Mouse (Mus musculus) heart, embryonic 16.5 days (tissue): ENCODE results near the gene Tmem94. TPM values are rescaled to one million over a fixed set of nuclear protein-coding genes. Genes with fewer than 3 reads are reported as not detected.

Experiments
- microRNA-seq: library from miRNA; unstranded; fragments of <30 nt; microRNA quantifications from one replicate; pipeline ENCODE4, GENCODE M21; 2017
- polyA plus RNA-seq: library from polyadenylated mRNA; unstranded; fragments of >200 nt; fragmentation: Nextera tagmentation; extraction: Ambion mirVana; gene quantifications from 2 replicates; pipeline ENCODE4 v1.2.1, GENCODE M21; 2015

Tmem94 gene
- polyA plus RNA-seq, 1 experiment from 2014 or later: 36.8 TPM

Small RNA genes lying within 50 kb of the gene (microRNA-seq; reads per million reads assigned to microRNA genes)
- 0.79 reads per million for gene Mir5621

Other genes with a start within 250 kb of the Tmem94 start
- 556 and 599 TPM in 2 replicates for gene Sumo2, start 229.2 kb upstream of the Tmem94 start, polyA plus RNA-seq
- 107 and 117 TPM in 2 replicates for gene Nup85, start 201.0 kb upstream of the Tmem94 start, polyA plus RNA-seq
- 84.4 and 86.2 TPM in 2 replicates for gene Mrps7, start 161.5 kb upstream of the Tmem94 start, polyA plus RNA-seq
- gene Gga3, start 161.4 kb upstream of the Tmem94 start, polyA plus RNA-seq: 15.4 and 18.8 TPM in 2 replicates
- gene Mif4gd, start 152.5 kb upstream of the Tmem94 start, polyA plus RNA-seq: 41.5 and 42.0 TPM in 2 replicates
- 55.7 and 58.1 TPM in 2 replicates for gene Slc25a19, start 137.1 kb upstream of the Tmem94 start, polyA plus RNA-seq
- gene Grb2, start 56.8 kb upstream of the Tmem94 start, polyA plus RNA-seq: 103 and 118 TPM in 2 replicates
- 18.9 and 22.1 TPM in 2 replicates for gene Caskin2, start 48.2 kb downstream of the Tmem94 start, polyA plus RNA-seq
- gene Tsen54, start 49.3 kb downstream of the Tmem94 start, polyA plus RNA-seq: 26.2 and 28.3 TPM in 2 replicates
- 17.7 and 18.2 TPM in 2 replicates for gene Llgl2, start 58.6 kb downstream of the Tmem94 start, polyA plus RNA-seq
- gene Myo15b, start 93.0 kb downstream of the Tmem94 start, polyA plus RNA-seq: 0.17 and 1.7 TPM in 2 replicates
- 68.4 and 82.9 TPM in 2 replicates for gene Smim5, start 134.5 kb downstream of the Tmem94 start, polyA plus RNA-seq
- 3.7 and 5.7 TPM in 2 replicates for gene Smim6, start 146.6 kb downstream of the Tmem94 start, polyA plus RNA-seq
- gene Sap30bp, start 167.8 kb downstream of the Tmem94 start, polyA plus RNA-seq: 20.2 and 23.5 TPM in 2 replicates
- gene Recql5, start 168.0 kb downstream of the Tmem94 start, polyA plus RNA-seq: 13.2 and 13.6 TPM in 2 replicates
- gene Itgb4, start 209.3 kb downstream of the Tmem94 start, polyA plus RNA-seq: 2.7 and 4.4 TPM in 2 replicates
- gene Galk1, start 247.3 kb downstream of the Tmem94 start, polyA plus RNA-seq: 142 and 153 TPM in 2 replicates